Comparison of ENCODE assay signal across 10 mouse cellular contexts in genomic region chr14:78850666-78851065, GRCm38 (mm10). TPM values are rescaled to one million over a fixed set of nuclear protein-coding genes. Genes with fewer than 3 reads are reported as not detected.
DNase-seq lines count a peak whose midpoint lies in the region; ATAC-seq and TF ChIP-seq lines count a peak whose summit lies in the region.
"Had no signal": no experiment of that assay in that cellular context is flagged by ENCODE, and none has a peak within 500 bp of the region (broad histone marks: within the 10 kb centered on the region; RNA-seq: fewer than 3 reads in every experiment).

No protein-coding gene starts in this region.

- TF ChIP-seq CTCF in heart, postnatal 0 days (IDR thresholded peaks at IDR 0.05; ENCODE audit: low read depth) = no peak

- H3K36me3 ChIP-seq in heart, embryonic 10.5 days = no peaks in the 10 kb centered on the region
- no peaks in the 10 kb centered on the region for H3K36me3 ChIP-seq in heart, postnatal 0 days (replicated peaks; ENCODE audit: control insufficient read depth, insufficient read depth, low read length)
- no peaks in the 10 kb centered on the region for H3K36me3 ChIP-seq in neural tube, embryonic 14.5 days (ENCODE audit: control insufficient read depth, insufficient read depth, low read length)

- peaks cover 15% of the 10 kb centered on the region for H3K4me1 ChIP-seq in heart, embryonic 10.5 days
- H3K4me1 ChIP-seq in heart, postnatal 0 days (ENCODE audit: control insufficient read depth, insufficient read depth) = peaks cover 16% of the 10 kb centered on the region
- H3K4me1 ChIP-seq in neural tube, embryonic 14.5 days (ENCODE audit: control insufficient read depth, insufficient read depth, low read length) = peaks cover 10% of the 10 kb centered on the region; the same call in 1 of the 2 replicates

- no peak overlapping the region for H3K9ac ChIP-seq in heart, postnatal 0 days (replicated peaks; ENCODE audit: low read depth, low read length)
- H3K9ac ChIP-seq in neural tube, embryonic 14.5 days (replicated peaks; ENCODE audit: low read depth, low read length) = peak overlapping the region; percentile 37; the same call in 1 of the 2 replicates

- H3K9me3 ChIP-seq in heart, embryonic 10.5 days = no peaks in the 10 kb centered on the region
- no peaks in the 10 kb centered on the region for H3K9me3 ChIP-seq in heart, postnatal 0 days (replicated peaks; ENCODE audit: control insufficient read depth, low read length)
- H3K9me3 ChIP-seq in neural tube, embryonic 14.5 days (ENCODE audit: control insufficient read depth, low read length) = no peaks in the 10 kb centered on the region

- no peaks in the 10 kb centered on the region for H3K27me3 ChIP-seq in heart, embryonic 10.5 days (ENCODE audit: insufficient read depth, poor library complexity, severe bottlenecking)
- no peaks in the 10 kb centered on the region for H3K27me3 ChIP-seq in heart, postnatal 0 days (ENCODE audit: control insufficient read depth, insufficient read depth, low read length)
- H3K27me3 ChIP-seq in neural tube, embryonic 14.5 days (ENCODE audit: control insufficient read depth, insufficient read depth, low read length) = no peaks in the 10 kb centered on the region

- peak; percentile 74 for DNase-seq in heart, embryonic 10.5 days (ENCODE audit: low spot score)
- DNase-seq in heart, adult 8-10 months (ENCODE audit: low spot score) = no peak
- peak; percentile 33 for DNase-seq in heart, postnatal 0 days (ENCODE audit: low spot score)
- peak; percentile 13 to 46 for DNase-seq in kidney, postnatal 4 days
- DNase-seq in MN1 (ENCODE audit: low spot score) = no peak
- no peak for DNase-seq in gastrocnemius, postnatal 25 days
- DNase-seq in cerebellum, adult 18-20 months = no peak
- DNase-seq: layer of hippocampus, postnatal 36 days; right cerebral cortex, postnatal 14 days had no signal

- TF ChIP-seq EP300 in heart, postnatal 0 days (IDR thresholded peaks at IDR 0.05; ENCODE audit: low read depth) = no peak

- WGBS in heart, embryonic 10.5 days = 30% methylated on average over 8 of the region's 8 CpGs
- WGBS in heart, postnatal 0 days = 16% methylated on average over 8 of the region's 8 CpGs
- WGBS in neural tube, embryonic 14.5 days = 5% methylated on average over 8 of the region's 8 CpGs

- H3K4me3 ChIP-seq in heart, embryonic 10.5 days = no peak overlapping the region
- H3K4me3 ChIP-seq in heart, postnatal 0 days (ENCODE audit: low read depth, low read length) = no peak overlapping the region
- H3K4me3 ChIP-seq in neural tube, embryonic 14.5 days (ENCODE audit: low read depth, low read length) = no peak overlapping the region

- peak; percentile 21; the same call in 1 of the 2 replicates for ATAC-seq in heart, postnatal 0 days (ENCODE audit: insufficient read depth, low read depth)
- ATAC-seq in neural tube, embryonic 14.5 days (ENCODE audit: low read depth) = peak; percentile 32; the same call in 1 of the 2 replicates

- H3K4me2 ChIP-seq in heart, postnatal 0 days (ENCODE audit: low read depth, low read length) = peak overlapping the region; percentile 5; the same call in 1 of the 2 replicates
- H3K4me2 ChIP-seq in neural tube, embryonic 14.5 days (ENCODE audit: low read depth, low read length) = peak overlapping the region; percentile 16; the same call in 1 of the 2 replicates

- 0 out of 2 replicates have a peak overlapping the region, but pooled peaks have one; percentile 49 for H3K27ac ChIP-seq in heart, embryonic 10.5 days
- peak overlapping the region; percentile 76 for H3K27ac ChIP-seq in heart, postnatal 0 days (ENCODE audit: low read depth)
- 0 out of 2 replicates have a peak overlapping the region, but pooled peaks have one; percentile 16 for H3K27ac ChIP-seq in neural tube, embryonic 14.5 days (ENCODE audit: low read depth, low read length)

RNA-seq across cellular contexts. Expression of gene Vwa8, which starts 1.8 kb away (rescaled TPM):
- 12.1 and 18.6 TPM in 2 replicates for polyA plus RNA-seq in heart, embryonic 10.5 days (2016; fragmentation: Nextera tagmentation; extraction: Ambion mirVana)
- total RNA-seq in heart, adult 8-10 months (2022) = 100 to 1,000 TPM; 168 to 243 (median 193) TPM
- total RNA-seq in heart, postnatal 0 days (2014; rRNA removed; ENCODE audit: low replicate concordance) = 50.3 and 78.8 TPM in 2 replicates
- polyA plus RNA-seq in heart, postnatal 0 days (2015; fragmentation: Nextera tagmentation; extraction: Ambion mirVana) = 34.7 and 36.2 TPM in 2 replicates
- polyA plus RNA-seq in neural tube, embryonic 14.5 days (2014; fragmentation: Nextera tagmentation; extraction: Ambion mirVana) = 8.7 and 10.9 TPM in 2 replicates
- 10 to 100 TPM; 57.0 to 64.3 TPM for total RNA-seq in gastrocnemius, postnatal 25 days (2021)

Comparison
In these comparisons a context has a peak if more than half of its experiments do, and no peak if none do; other contexts are left out.
1. DNase-seq: peak in heart, embryonic 10.5 days (single experiment), heart, postnatal 0 days (single experiment) and kidney, postnatal 4 days (2 of 2); none in heart, adult 8-10 months (single experiment), MN1 (single experiment), gastrocnemius, postnatal 25 days (single experiment) and cerebellum, adult 18-20 months (0 of 2).
2. H3K27ac ChIP-seq: peak in every context shown above with its lines; median percentile 76 in heart, postnatal 0 days; 49 in heart, embryonic 10.5 days; 16 in neural tube, embryonic 14.5 days.